Mouse (Mus musculus) liver, adult 2 months (tissue): ENCODE data around the gene Chga.

ENCODE experiments used
- CTCF ChIP-seq: fragments of 200-500 bp; IDR thresholded peaks from 2 replicates; pipeline ENCODE4 v1.5.1; 2011; ENCODE audit warnings: low read depth, low read length, control low read depth
- POLR2A ChIP-seq: fragments of 200-500 bp; IDR thresholded peaks from 2 replicates; pipeline ENCODE4 v1.6.1; 2011; ENCODE audit warnings: low read length, control low read depth; ENCODE audit not compliant: insufficient read depth; ENCODE audit errors: extremely low read depth

- TF ChIP-seq CTCF: no peak
- TF ChIP-seq POLR2A: no peak
Measured at GRCm38 (mm10) chr12:102552001-102552400, 2.8 kb upstream of the Chga start.
